Comparison of ENCODE assay signal across 8 mouse cellular contexts in the genomic region with DNA sequence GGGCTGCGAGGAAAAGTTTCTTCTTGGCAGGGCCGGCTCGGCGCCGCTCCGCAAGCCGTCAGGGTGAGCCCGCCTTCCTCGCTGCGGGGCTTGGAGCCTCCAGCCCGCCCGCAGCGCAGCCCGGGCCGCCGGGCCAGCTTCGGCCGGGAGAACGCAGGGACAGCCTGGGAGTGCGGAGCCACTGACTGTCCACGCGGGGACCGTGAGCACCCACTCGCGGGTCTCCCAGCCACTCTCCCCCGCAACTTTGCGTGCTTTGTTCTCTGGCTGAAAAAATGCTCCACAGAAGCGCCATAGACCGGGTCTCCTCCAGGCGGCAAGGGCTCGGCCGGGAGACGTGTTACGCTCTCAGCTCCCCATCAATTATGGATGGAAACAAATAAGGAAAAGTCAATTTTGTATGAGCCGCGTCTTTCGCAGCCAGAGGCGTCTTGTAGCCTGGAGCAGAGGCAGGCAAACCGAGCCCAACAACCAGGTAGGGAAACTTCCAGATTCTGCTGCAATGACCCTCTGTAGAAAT.
DNase-seq lines count a peak whose midpoint lies in the region; ATAC-seq and TF ChIP-seq lines count a peak whose summit lies in the region.

No protein-coding gene starts in this region.

- H3K4me1 ChIP-seq in heart, adult 2 months (ENCODE audit: control insufficient read depth, insufficient read depth, low read length) = peaks cover 12% of the 10 kb centered on the region
- no peaks in the 10 kb centered on the region for H3K4me1 ChIP-seq in embryonic fibroblast, embryonic 13.5 days (ENCODE audit: control insufficient read depth, insufficient read depth, low read length)
- no peaks in the 10 kb centered on the region; the same call in 1 of the 2 replicates for H3K4me1 ChIP-seq in liver, embryonic 11.5 days (replicated peaks; ENCODE audit: control insufficient read depth, insufficient read depth, low read length)
- H3K4me1 ChIP-seq in small intestine, adult 2 months (ENCODE audit: control insufficient read depth, insufficient read depth, insufficient read length, low read length) = peaks cover 14% of the 10 kb centered on the region; the same call in 1 of the 2 replicates

- H3K79me2 ChIP-seq in heart, adult 2 months (replicated peaks; ENCODE audit: control insufficient read depth, insufficient read depth, low read length) = peaks cover 3% of the 10 kb centered on the region; the same call in 1 of the 2 replicates
- peaks cover 22% of the 10 kb centered on the region for H3K79me2 ChIP-seq in C2C12 (ENCODE audit: control insufficient read depth, insufficient read depth)

- H3K9me3 ChIP-seq in liver, embryonic 11.5 days (ENCODE audit: control insufficient read depth, low read length) = no peaks in the 10 kb centered on the region

- H3K4me3 ChIP-seq in heart, adult 2 months = peak overlapping the region; percentile 79
- peak overlapping the region; percentile 53 for H3K4me3 ChIP-seq in C2C12 (ENCODE audit: insufficient read depth, poor library complexity, severe bottlenecking)
- H3K4me3 ChIP-seq in embryonic fibroblast, embryonic 13.5 days (ENCODE audit: insufficient read depth, low read length) = peak overlapping the region; percentile 86
- peak overlapping the region; percentile 63 for H3K4me3 ChIP-seq in liver, embryonic 11.5 days (ENCODE audit: low read depth, low read length)
- peak overlapping the region; percentile 99 for H3K4me3 ChIP-seq in small intestine, adult 2 months (ENCODE audit: low read depth, low read length)

- peak; percentile 44; the same call in 1 of the 2 replicates for ATAC-seq in liver, embryonic 11.5 days (replicated peaks; ENCODE audit: low FRiP score)

- peak overlapping the region; percentile 96 for H3K27ac ChIP-seq in heart, adult 2 months
- H3K27ac ChIP-seq in embryonic fibroblast, embryonic 13.5 days (ENCODE audit: insufficient read depth, low read length) = 0 out of 2 replicates have a peak overlapping the region, but pooled peaks have one; percentile 2
- H3K27ac ChIP-seq in liver, embryonic 11.5 days (ENCODE audit: low read depth, low read length) = no peak overlapping the region; the same call in none of the 2 replicates
- peak overlapping the region; percentile 86 for H3K27ac ChIP-seq in small intestine, adult 2 months (ENCODE audit: insufficient read depth, low read depth, low read length)

- DNase-seq in heart, adult 2 months = no peak
- DNase-seq in heart, postnatal 25 days (ENCODE audit: low spot score) = no peak
- peak; percentile 53 for DNase-seq in liver, embryonic 11.5 days (ENCODE audit: low spot score)
- DNase-seq in cerebellum, adult 11-12 months = no peak
- no peak for DNase-seq in ovary, postnatal 10 days (ENCODE audit: low spot score)

- peaks cover 1% of the 10 kb centered on the region for H3K79me3 ChIP-seq in C2C12 (ENCODE audit: low read depth)

- H3K27me3 ChIP-seq in heart, adult 2 months (ENCODE audit: control insufficient read depth, insufficient read depth, low read length) = no peaks in the 10 kb centered on the region
- H3K27me3 ChIP-seq in C2C12 (ENCODE audit: control insufficient read depth, insufficient read depth, insufficient read length) = no peaks in the 10 kb centered on the region
- H3K27me3 ChIP-seq in liver, embryonic 11.5 days (replicated peaks; ENCODE audit: control insufficient read depth, insufficient read depth, low read length) = peaks cover 30% of the 10 kb centered on the region
- no peaks in the 10 kb centered on the region for H3K27me3 ChIP-seq in small intestine, adult 2 months (ENCODE audit: control insufficient read depth, insufficient read depth, low read length)

- peaks cover 16% of the 10 kb centered on the region for H3K36me3 ChIP-seq in heart, adult 2 months (ENCODE audit: control insufficient read depth, insufficient read depth, low read length)
- H3K36me3 ChIP-seq in C2C12 (ENCODE audit: control insufficient read depth, insufficient read depth) = no peaks in the 10 kb centered on the region
- H3K36me3 ChIP-seq in liver, embryonic 11.5 days (ENCODE audit: control insufficient read depth, insufficient read depth, low read length) = no peaks in the 10 kb centered on the region
- H3K36me3 ChIP-seq in small intestine, adult 2 months (ENCODE audit: control insufficient read depth, insufficient read depth, low read length) = no peaks in the 10 kb centered on the region

- H3K9ac ChIP-seq in heart, adult 2 months (ENCODE audit: low read depth, low read length) = peak overlapping the region; percentile 91
- H3K9ac ChIP-seq in liver, embryonic 11.5 days (ENCODE audit: low read depth, low read length) = peak overlapping the region; percentile 59

- peak overlapping the region; percentile 87 for H3ac ChIP-seq in C2C12 (ENCODE audit: control insufficient read depth, insufficient read length, low read depth)

- peak overlapping the region; percentile 78 for H3K4me2 ChIP-seq in liver, embryonic 11.5 days

- WGBS in heart, adult 2 months = under 1% methylated on average over 39 of the region's 39 CpGs
- 0% methylated on average over 32 of the region's 39 CpGs for WGBS in liver, embryonic 11.5 days
- under 1% methylated on average over 39 of the region's 39 CpGs for WGBS in small intestine, adult 2 months

- intact Hi-C loops in heart, adult 2 months (cut with DNase I) = loop anchor here (2.0 to 5.0 kb wide), 3 partner anchors 40 to 248 kb away; no protein-coding TSS in a partner anchor
- intact Hi-C loops in heart, postnatal 25 days (cut with DNase I) = loop anchor here (2.0 to 5.0 kb wide), 3 partner anchors 137 to 318 kb away; no protein-coding TSS in a partner anchor

- peak; percentile 77 for TF ChIP-seq POLR2A in heart, adult 2 months (IDR thresholded peaks at IDR 0.05; ENCODE audit: insufficient read depth, low read depth, low read length)
- 0 out of 2 replicates have a peak, but pooled peaks have one; percentile 9 for TF ChIP-seq POLR2A in embryonic fibroblast, embryonic 13.5 days (IDR thresholded peaks at IDR 0.05; ENCODE audit: low read depth, low read length)
- peak; percentile 29 for TF ChIP-seq POLR2A in small intestine, adult 2 months (IDR thresholded peaks at IDR 0.05; ENCODE audit: low read depth, low read length)

- TF ChIP-seq EP300 in heart, adult 2 months (IDR thresholded peaks at IDR 0.05; ENCODE audit: insufficient read depth, low read depth, low read length) = no peak

- TF ChIP-seq CTCF in heart, adult 2 months (IDR thresholded peaks at IDR 0.05) = peak; percentile 32
- TF ChIP-seq CTCF in C2C12 (IDR thresholded peaks at IDR 0.05; ENCODE audit: control insufficient read depth, insufficient read depth, insufficient read length) = no peak
- TF ChIP-seq CTCF in embryonic fibroblast, embryonic 13.5 days (IDR thresholded peaks at IDR 0.05; ENCODE audit: borderline replicate concordance, insufficient read depth, low read length) = no peak
- TF ChIP-seq CTCF in small intestine, adult 2 months (IDR thresholded peaks at IDR 0.05; ENCODE audit: extremely low read depth, insufficient read length, insufficient replicate concordance, low read depth, low read length) = no peak

TF ChIP-seq in C2C12, 6 proteins besides CTCF, POLR2A, EP300 and RAD21:
- no peak for TF ChIP-seq MYOG (IDR thresholded peaks at IDR 0.05; ENCODE audit: control insufficient read depth, extremely low read depth, insufficient read length)
- TF ChIP-seq FOSL1 (IDR thresholded peaks at IDR 0.05; ENCODE audit: insufficient read depth, low read length, poor library complexity, severe bottlenecking) = no peak
- no peak for TF ChIP-seq CEBPB (IDR thresholded peaks at IDR 0.05; ENCODE audit: low read depth)
- no peak for TF ChIP-seq USF1 (IDR thresholded peaks at IDR 0.05; ENCODE audit: low read depth)
- TF ChIP-seq MYOD1 (IDR thresholded peaks at IDR 0.05; ENCODE audit: control insufficient read depth, insufficient read length, low read depth) = no peak
- no peak for TF ChIP-seq MAX (IDR thresholded peaks at IDR 0.05)

Comparison
In these comparisons a context has a peak if more than half of its experiments do, and no peak if none do; other contexts are left out.
1. POLR2A ChIP-seq: peak in every context shown above with its lines; median percentile 77 in heart, adult 2 months; 29 in small intestine, adult 2 months; 9 in embryonic fibroblast, embryonic 13.5 days.